Mouse (Mus musculus) heart, adult 2 months (tissue): ENCODE data around the gene Cfap221.

ENCODE experiments used
- CTCF ChIP-seq: fragments of 200-600 bp; IDR thresholded peaks from 2 replicates; pipeline ENCODE4 v1.8.1; 2022; ENCODE audit warnings: antibody characterized with exemption, mild to moderate bottlenecking, moderate library complexity
- POLR2A ChIP-seq: fragments of 200-500 bp; IDR thresholded peaks from 2 replicates; pipeline ENCODE4 v1.6.1; 2011; ENCODE audit warnings: mild to moderate bottlenecking, low read depth, low read length, control low read depth; ENCODE audit not compliant: insufficient read depth

DNA sequence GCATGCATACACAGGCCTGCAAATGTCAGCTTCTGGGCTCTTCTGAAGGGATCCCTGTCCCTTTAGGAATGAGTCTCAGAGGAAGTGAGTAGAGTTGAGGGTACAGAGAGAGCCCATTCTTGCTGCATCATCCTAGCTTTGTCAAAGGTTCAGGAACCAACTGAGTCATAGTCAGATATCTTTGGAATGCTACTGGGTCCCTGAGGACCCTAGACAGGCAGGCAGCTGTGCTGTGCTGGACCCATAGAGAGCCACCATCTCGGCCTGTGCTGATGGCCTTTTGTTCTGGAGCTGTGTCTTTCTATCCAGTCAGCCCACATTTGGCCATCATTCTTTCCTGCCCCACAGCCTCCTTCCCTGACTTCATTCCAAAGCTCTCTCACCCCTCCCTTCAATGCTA, 37.8 kb upstream of the Cfap221 start:
- no peak for TF ChIP-seq CTCF
- TF ChIP-seq POLR2A = no peak
